Mouse (Mus musculus) liver, embryonic 13.5 days (tissue): ENCODE measurements at regions not wholly inside any gene's neighbourhood (a gene's known extent, or its start where the extent isn't known, plus 50 kb on each side); places are given as distances from the start of the nearest gene placed in this dataset.
A peak's percentile ranks its signal among the peaks of the same experiment; 100 is the strongest.

Experiments used
- ATAC-seq: fragments of 200-750 bp; cut with Nextera tagmentation; 2 replicates; pipeline ENCODE4 v1.8.0; 2017; ENCODE audit warnings: low read depth, mild to moderate bottlenecking, moderate number of reproducible peaks, moderate library complexity
- DNase-seq: peaks from one replicate; pipeline ENCODE4 v3.0.0; 2022
- H3K27ac ChIP-seq: fragments of 300-500 bp; sonication (generic); 2 replicates; pipeline ENCODE4 v1.5.1; 2015; ENCODE audit warnings: moderate library complexity, mild to moderate bottlenecking, inconsistent platforms
- H3K27me3 ChIP-seq: fragments of 300-500 bp; sonication (generic); 2 replicates; pipeline ENCODE4 v1.6.1; 2015; ENCODE audit warnings: mild to moderate bottlenecking, inconsistent platforms
- H3K36me3 ChIP-seq: fragments of 300-500 bp; sonication (generic); 2 replicates; pipeline ENCODE4 v1.6.1; 2015; ENCODE audit warnings: mild to moderate bottlenecking, inconsistent platforms
- H3K4me1 ChIP-seq: fragments of 300-500 bp; sonication (generic); replicated peaks from 2 replicates; pipeline ENCODE4 v1.6.1; 2015; ENCODE audit warnings: inconsistent platforms
- H3K4me2 ChIP-seq: fragments of 300-500 bp; sonication (generic); 2 replicates; pipeline ENCODE4 v1.6.1; 2015; ENCODE audit warnings: inconsistent platforms, mild to moderate bottlenecking, moderate library complexity
- H3K4me3 ChIP-seq: fragments of 300-500 bp; sonication (generic); replicated peaks from 2 replicates; pipeline ENCODE4 v1.5.1; 2015; ENCODE audit warnings: mild to moderate bottlenecking, inconsistent platforms
- H3K9ac ChIP-seq: fragments of 300-500 bp; sonication (generic); 2 replicates; pipeline ENCODE4 v1.6.1; 2015; ENCODE audit warnings: mild to moderate bottlenecking, inconsistent platforms
- H3K9me3 ChIP-seq: fragments of 300-500 bp; sonication (generic); replicated peaks from 2 replicates; pipeline ENCODE4 v1.6.1; 2016; ENCODE audit warnings: inconsistent platforms
- WGBS: fragments of 180-500 bp; shearing (Covaris S2); methylation state at CpG from one replicate; pipeline ENCODE4 v1.1.7; 2015; ENCODE audit not compliant: insufficient replicate concordance; 5-methylcytosine and 5-hydroxymethylcytosine counted together

GRCm38 (mm10) chr5:93328059-93328458 is 61.0 kb downstream of the Ccng2 start:
- Histone ChIP-seq H3K4me2 (no peak overlapping the region), H3K9me3 (no peaks in the 10 kb centered on the region), H3K27me3 (no peaks in the 10 kb centered on the region), H3K4me3 (no peak overlapping the region), H3K36me3 (no peaks in the 10 kb centered on the region), H3K4me1 (no peaks in the 10 kb centered on the region), H3K9ac (no peak overlapping the region), H3K27ac (no peak overlapping the region)
- DNase-seq (peak; percentile 10), ATAC-seq (no peak)
- WGBS = 13% methylated on average over 7 of the region's 7 CpGs

DNA sequence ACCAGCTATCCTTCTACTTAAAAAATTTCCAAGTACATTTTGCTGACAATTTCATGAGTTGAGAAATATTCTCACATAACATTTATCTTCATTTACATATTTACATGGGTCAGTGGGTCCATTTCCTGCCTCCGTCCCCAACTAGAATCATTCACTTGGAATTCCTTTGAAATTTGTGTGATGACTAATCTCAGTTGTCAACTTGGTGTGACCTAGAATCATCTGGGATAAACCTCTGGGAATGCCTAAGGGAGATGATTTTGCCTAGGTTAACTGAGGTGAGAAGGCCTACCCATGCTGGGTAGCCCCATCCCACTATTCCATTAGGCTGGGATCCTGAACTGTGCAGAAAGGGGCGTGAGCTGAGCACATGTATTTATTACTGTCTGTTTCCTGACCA is 63.8 kb downstream of the Ccng2 start:
- H3K36me3 ChIP-seq = no peaks in the 10 kb centered on the region
- 45% methylated on average over 2 of the region's 2 CpGs for WGBS

DNA sequence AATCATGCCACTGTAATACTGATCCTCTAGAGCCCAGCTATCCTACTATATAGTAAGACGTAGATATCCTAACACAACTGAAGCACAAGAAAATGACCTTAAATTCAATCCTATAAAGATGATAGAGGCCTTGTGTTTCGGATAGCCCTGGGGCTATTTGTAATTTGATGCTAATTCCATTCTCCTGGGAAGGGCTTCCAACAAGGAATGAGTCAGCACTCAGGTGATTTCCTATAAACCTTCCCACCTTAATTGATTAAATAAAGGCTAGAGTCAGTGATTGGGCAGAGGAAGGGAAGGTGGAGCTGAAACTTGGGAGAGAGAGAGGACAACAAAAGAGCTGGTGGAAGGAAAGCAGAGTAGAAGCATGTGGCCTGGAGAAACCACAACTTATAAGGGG is 86.0 kb downstream of the Ccng2 start:
- no peaks in the 10 kb centered on the region for H3K36me3 ChIP-seq
- H3K4me1 ChIP-seq = no peaks in the 10 kb centered on the region
- WGBS = 65% methylated on average over 2 of the region's 2 CpGs
- no peak overlapping the region for H3K9ac ChIP-seq
- no peak overlapping the region for H3K4me2 ChIP-seq
- peaks cover 11% of the 10 kb centered on the region; the same call in 1 of the 2 replicates for H3K9me3 ChIP-seq
- H3K27me3 ChIP-seq = no peaks in the 10 kb centered on the region
- DNase-seq (no peak), ATAC-seq (no peak)
- no peak overlapping the region for H3K27ac ChIP-seq
- H3K4me3 ChIP-seq = no peak overlapping the region

More for the DNA sequence above, 63.8 kb downstream of the Ccng2 start:
- no peak for DNase-seq
- Histone ChIP-seq H3K9me3 (no peaks in the 10 kb centered on the region), H3K4me2 (no peak overlapping the region), H3K27me3 (no peaks in the 10 kb centered on the region), H3K4me1 (no peaks in the 10 kb centered on the region), H3K9ac (no peak overlapping the region), H3K4me3 (no peak overlapping the region), H3K27ac (no peak overlapping the region)
- no peak for ATAC-seq
